ENCODE assay signal across 8 mouse cellular contexts in the genomic region with DNA sequence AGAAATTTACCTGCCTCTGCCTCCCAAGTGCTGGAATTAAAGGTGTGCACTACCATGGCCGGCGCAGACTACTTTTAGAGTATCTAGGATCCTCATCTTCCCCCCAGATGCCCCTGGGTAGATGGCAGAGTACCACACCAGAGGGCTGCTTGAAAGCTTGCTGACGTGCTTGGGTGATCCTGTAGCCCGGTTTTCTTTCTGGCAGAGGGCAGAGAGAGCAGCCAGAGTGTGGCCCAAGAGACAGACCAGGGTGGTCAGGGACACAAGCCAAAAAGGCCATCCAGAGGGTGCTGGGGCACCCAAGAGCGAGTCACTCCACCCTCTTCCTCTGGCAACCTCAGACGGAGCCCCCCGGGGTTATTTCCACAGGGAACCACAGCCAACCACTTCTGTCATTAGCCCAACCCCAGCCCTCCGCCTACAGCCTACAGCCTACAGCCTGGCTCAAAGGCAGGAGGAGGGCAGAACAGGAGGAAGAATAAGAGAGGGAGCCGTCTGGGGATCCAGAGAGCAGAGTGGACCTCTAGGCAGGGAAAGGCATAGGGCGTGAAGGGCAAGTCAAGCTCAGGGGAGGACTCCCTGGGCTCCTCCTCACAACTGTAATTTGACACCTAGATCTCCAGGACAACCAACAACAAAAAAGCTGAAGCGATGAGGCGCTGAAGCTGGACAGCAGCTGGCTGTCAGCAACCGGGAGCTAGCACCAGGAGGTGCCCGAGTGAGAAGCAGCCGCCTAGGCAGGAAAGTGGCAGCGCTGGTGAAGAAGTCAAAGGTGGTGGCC. TPM values are rescaled to one million over a fixed set of nuclear protein-coding genes. Genes with fewer than 3 reads are reported as not detected.
DNase-seq lines count a peak whose midpoint lies in the region; ATAC-seq lines count a peak whose summit lies in the region.

A gene (plus strand): TSS at position 481 of the 781 bp plus-strand sequence.

- H3K27ac ChIP-seq in forebrain, embryonic 13.5 days: no peak within 1 kb of the TSS
- no peak within 1 kb of the TSS for H3K27ac ChIP-seq in forebrain, embryonic 14.5 days (ENCODE audit: low read depth, low read length)
- H3K27ac ChIP-seq in limb, embryonic 15.5 days: peak within 1 kb of the TSS; percentile 47
- H3K27ac ChIP-seq in neural tube, embryonic 11.5 days (ENCODE audit: low read depth, low read length): 0 out of 2 replicates have a peak within 1 kb of the TSS, but pooled peaks have one; percentile 23

- intact Hi-C loops in left cerebral cortex, postnatal 10 days (cut with DNase I): no loop called here

- WGBS in forebrain, embryonic 13.5 days: 36% methylated on average over 16 of the region's 16 CpGs
- WGBS in forebrain, embryonic 14.5 days: 33% methylated on average over 16 of the region's 16 CpGs
- 33% methylated on average over 16 of the region's 16 CpGs for WGBS in limb, embryonic 15.5 days
- 32% methylated on average over 16 of the region's 16 CpGs for whole genome bisulfite sequencing in neural tube, embryonic 11.5 days

- H3K9ac ChIP-seq in forebrain, embryonic 13.5 days: peak within 1 kb of the TSS; percentile 22
- H3K9ac ChIP-seq in forebrain, embryonic 14.5 days (ENCODE audit: low read length): no peak within 1 kb of the TSS
- H3K9ac ChIP-seq in limb, embryonic 15.5 days: no peak within 1 kb of the TSS
- H3K9ac ChIP-seq in neural tube, embryonic 11.5 days (ENCODE audit: low read length): no peak within 1 kb of the TSS; the same call in 1 of the 2 replicates

- no peaks in the 10 kb centered on the region for H3K9me3 ChIP-seq in forebrain, embryonic 13.5 days (replicated peaks)
- no peaks in the 10 kb centered on the region for H3K9me3 ChIP-seq in forebrain, embryonic 14.5 days (replicated peaks; ENCODE audit: control insufficient read depth, low read length)
- no peaks in the 10 kb centered on the region for H3K9me3 ChIP-seq in limb, embryonic 15.5 days
- H3K9me3 ChIP-seq in neural tube, embryonic 11.5 days (ENCODE audit: control insufficient read depth, low read length): no peaks in the 10 kb centered on the region

- H3K27me3 ChIP-seq in forebrain, embryonic 13.5 days: no peaks in the 10 kb centered on the region
- no peaks in the 10 kb centered on the region for H3K27me3 ChIP-seq in forebrain, embryonic 14.5 days (replicated peaks; ENCODE audit: control insufficient read depth, insufficient read depth, low read length)
- H3K27me3 ChIP-seq in limb, embryonic 15.5 days: no peaks in the 10 kb centered on the region
- no peaks in the 10 kb centered on the region for H3K27me3 ChIP-seq in neural tube, embryonic 11.5 days (ENCODE audit: control insufficient read depth, insufficient read depth, low read length)

- H3K4me3 ChIP-seq in forebrain, embryonic 13.5 days: no peak within 1 kb of the TSS
- H3K4me3 ChIP-seq in forebrain, embryonic 14.5 days (ENCODE audit: low read depth, low read length): no peak within 1 kb of the TSS
- peak within 1 kb of the TSS; percentile 15 for H3K4me3 ChIP-seq in limb, embryonic 15.5 days
- no peak within 1 kb of the TSS for H3K4me3 ChIP-seq in neural tube, embryonic 11.5 days (ENCODE audit: low read depth, low read length)

- H3K36me3 ChIP-seq in forebrain, embryonic 13.5 days (ENCODE audit: poor library complexity, severe bottlenecking): peaks cover 31% of the 10 kb centered on the region
- H3K36me3 ChIP-seq in forebrain, embryonic 14.5 days (ENCODE audit: control insufficient read depth, insufficient read depth, low read length): peaks cover 23% of the 10 kb centered on the region
- peaks cover 25% of the 10 kb centered on the region for H3K36me3 ChIP-seq in limb, embryonic 15.5 days
- no peaks in the 10 kb centered on the region; the same call in 1 of the 2 replicates for H3K36me3 ChIP-seq in neural tube, embryonic 11.5 days (ENCODE audit: control insufficient read depth, insufficient read depth, low read length)

- H3K4me2 ChIP-seq in forebrain, embryonic 13.5 days: peak within 1 kb of the TSS; percentile 8; the same call in 1 of the 2 replicates
- H3K4me2 ChIP-seq in forebrain, embryonic 14.5 days (ENCODE audit: low read length): no peak within 1 kb of the TSS
- H3K4me2 ChIP-seq in limb, embryonic 15.5 days: peak within 1 kb of the TSS; percentile 5; the same call in 1 of the 2 replicates
- no peak within 1 kb of the TSS for H3K4me2 ChIP-seq in neural tube, embryonic 11.5 days (ENCODE audit: low read depth)

- DNase-seq in forebrain, embryonic 14.5 days (ENCODE audit: low spot score): no peak
- peak; percentile 47 for DNase-seq in neural tube, embryonic 11.5 days (ENCODE audit: low spot score)
- no peak for DNase-seq in left cerebral cortex, postnatal 10 days (ENCODE audit: extremely low spot score in 1 of 2, low spot score in 2 of 2)
- no peak for DNase-seq in frontal cortex, postnatal 36 days (ENCODE audit: low spot score in 2 of 2)

- no peak for ATAC-seq in forebrain, embryonic 13.5 days
- ATAC-seq in forebrain, embryonic 14.5 days: no peak
- peak; percentile 44 for ATAC-seq in erythroblast, adult 5-6 weeks (replicated peaks; ENCODE audit: low FRiP score, poor library complexity, severe bottlenecking)
- peak; percentile 31 to 47; a peak in 3 of 4 replicates for ATAC-seq in hematopoietic stem cell, adult 5-6 weeks (replicated peaks in 1 of 2; ENCODE audit: insufficient read depth in 1 of 2, low FRiP score in 2 of 2, low TSS enrichment in 1 of 2, low read depth in 1 of 2, poor library complexity in 2 of 2, severe bottlenecking in 2 of 2)
- ATAC-seq in limb, embryonic 15.5 days (ENCODE audit: insufficient number of reproducible peaks, low FRiP score, low TSS enrichment, low read depth): 0 out of 2 replicates have a peak, but pooled peaks have one; percentile 32
- no peak for ATAC-seq in neural tube, embryonic 11.5 days (ENCODE audit: insufficient read depth, low FRiP score, low TSS enrichment)

- H3K4me1 ChIP-seq in forebrain, embryonic 13.5 days: peaks cover 12% of the 10 kb centered on the region; the same call in 1 of the 2 replicates
- H3K4me1 ChIP-seq in forebrain, embryonic 14.5 days (ENCODE audit: control insufficient read depth, insufficient read depth, low read length): no peaks in the 10 kb centered on the region
- H3K4me1 ChIP-seq in limb, embryonic 15.5 days: peaks cover 48% of the 10 kb centered on the region
- peaks cover 9% of the 10 kb centered on the region for H3K4me1 ChIP-seq in neural tube, embryonic 11.5 days (ENCODE audit: control insufficient read depth, insufficient read depth, low read length)

RNA-seq across cellular contexts. Expression of the gene that starts here (rescaled TPM):
- 1.4 and 1.5 TPM in 2 replicates for polyA plus RNA-seq in forebrain, embryonic 13.5 days (2015; fragmentation: Nextera tagmentation; extraction: Ambion mirVana)
- polyA plus RNA-seq in forebrain, embryonic 14.5 days (2014; fragmentation: Nextera tagmentation; extraction: Ambion mirVana): 0.52 and 1.6 TPM in 2 replicates
- 14.2 and 17.9 TPM in 2 replicates for total RNA-seq in erythroblast, adult 5-6 weeks (2015; ENCODE audit: low replicate concordance)
- total RNA-seq in erythroblast, adult 5-6 weeks (2017; ENCODE audit: low replicate concordance): 17.1 and 19.2 TPM in 2 replicates
- total RNA-seq in hematopoietic stem cell, adult 5-6 weeks (2017): 7.3 and 32.0 TPM in 2 replicates
- 19.6 and 27.4 TPM in 2 replicates for polyA plus RNA-seq in limb, embryonic 15.5 days (2015; fragmentation: Nextera tagmentation; extraction: Ambion mirVana)
- 2.0 and 3.4 TPM in 2 replicates for polyA plus RNA-seq in neural tube, embryonic 11.5 days (2014; fragmentation: Nextera tagmentation; extraction: Ambion mirVana)
- under 1 TPM in 1 of 2 experiments, not detected in 1; 0.41 TPM for total RNA-seq in left cerebral cortex, postnatal 10 days (2021)

Comparison
In these comparisons a context has a peak if more than half of its experiments do, and no peak if none do; other contexts are left out.
1. H3K4me2 ChIP-seq: peak in forebrain, embryonic 13.5 days (single experiment) and limb, embryonic 15.5 days (single experiment); none in forebrain, embryonic 14.5 days (single experiment) and neural tube, embryonic 11.5 days (single experiment).
2. ATAC-seq: peak in erythroblast, adult 5-6 weeks (single experiment), hematopoietic stem cell, adult 5-6 weeks (2 of 2) and limb, embryonic 15.5 days (single experiment); none in forebrain, embryonic 13.5 days (single experiment), forebrain, embryonic 14.5 days (single experiment) and neural tube, embryonic 11.5 days (single experiment).
3. H3K27ac ChIP-seq: peak in limb, embryonic 15.5 days (single experiment) and neural tube, embryonic 11.5 days (single experiment); none in forebrain, embryonic 13.5 days (single experiment) and forebrain, embryonic 14.5 days (single experiment).